Mouse (Mus musculus) bone marrow, adult 2 months (tissue): ENCODE results near the gene Cstb. TPM values are rescaled to one million over a fixed set of nuclear protein-coding genes. Genes with fewer than 3 reads are reported as not detected.

Experiments
- H3K27ac ChIP-seq: fragments of 200-500 bp; 2 replicates; pipeline ENCODE4 v1.5.1; 2012; ENCODE audit warnings: low read depth, mild to moderate bottlenecking, control low read depth, inconsistent platforms, low read length; ENCODE audit not compliant: control insufficient read depth, poor library complexity, insufficient read depth
- H3K4me1 ChIP-seq: fragments of 200-500 bp; 2 replicates; pipeline ENCODE4 v1.6.1; 2011; ENCODE audit warnings: low read length; ENCODE audit not compliant: control insufficient read depth, insufficient read depth
- H3K4me3 ChIP-seq: fragments of 200-500 bp; replicated peaks from 2 replicates; pipeline ENCODE3; 2011; ENCODE audit warnings: mild to moderate bottlenecking, low read depth, low read length, control low read depth; ENCODE audit not compliant: control insufficient read depth
- CTCF ChIP-seq: fragments of 200-500 bp; IDR thresholded peaks from 2 replicates; pipeline ENCODE4 v1.5.1; 2011; ENCODE audit warnings: low read length, control low read depth; ENCODE audit not compliant: control insufficient read depth, insufficient read depth
- POLR2A ChIP-seq: fragments of 200-500 bp; IDR thresholded peaks from 2 replicates; pipeline ENCODE4 v1.6.1; 2011; ENCODE audit warnings: low read depth, mild to moderate bottlenecking, control low read depth, low read length, borderline replicate concordance; ENCODE audit not compliant: control insufficient read depth
- WGBS: fragments of 180-500 bp; shearing (Covaris S2); methylation state at CpG from one replicate; pipeline ENCODE4 v1.1.7; 2018; 5-methylcytosine and 5-hydroxymethylcytosine counted together
- polyA plus RNA-seq: library from polyadenylated mRNA; stranded (reverse); fragments of >200 nt; gene quantifications from 2 replicates; pipeline ENCODE4 v1.2.4, GENCODE M21; 2011; ENCODE audit warnings: low replicate concordance; ENCODE audit not compliant: missing spikeins, insufficient read depth, insufficient read length

The Cstb gene
- polyA plus RNA-seq, 1 experiment, result 77.8 TPM

DNA sequence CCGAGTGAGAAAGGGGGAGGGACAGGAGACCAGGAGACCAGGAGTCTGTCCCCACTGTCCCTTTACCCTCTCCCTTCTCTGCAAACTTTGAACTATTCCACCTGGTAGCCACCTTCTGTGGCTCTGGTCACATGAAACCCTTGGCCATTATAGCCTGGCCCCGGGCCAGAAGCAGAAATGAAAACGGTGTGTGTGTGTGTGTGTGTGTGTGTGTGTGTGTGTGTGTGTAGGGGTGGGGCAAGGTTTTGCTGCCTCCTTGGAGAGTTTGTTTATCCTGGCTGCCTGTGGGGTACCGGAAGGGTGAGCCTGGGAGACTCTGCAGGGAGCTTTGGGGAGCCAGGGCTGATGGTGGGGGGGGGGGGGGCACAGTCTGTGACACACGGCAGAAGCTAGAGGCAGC is 35.0 kb downstream of the Cstb start:
- Histone ChIP-seq H3K4me3 (no peak overlapping the region), H3K27ac (no peak overlapping the region), H3K4me1 (peaks cover 3% of the 10 kb centered on the region; the same call in 1 of the 2 replicates)
- WGBS, result 49% methylated on average over 5 of the region's 5 CpGs
- TF ChIP-seq CTCF (no peak), POLR2A (no peak)

GRCm38 (mm10) chr10:78461767-78462166 is 36.3 kb downstream of the Cstb start:
- Histone ChIP-seq H3K4me1 (peaks cover 3% of the 10 kb centered on the region; the same call in 1 of the 2 replicates), H3K4me3 (no peak overlapping the region), H3K27ac (no peak overlapping the region)
- peak; percentile 42; the same call in 1 of the 2 replicates for TF ChIP-seq CTCF
- no peak for TF ChIP-seq POLR2A
- 71% methylated on average over 4 of the region's 4 CpGs for WGBS

GRCm38 (mm10) chr10:78462945-78463768 is 37.7 kb downstream of the Cstb start:
- no peak overlapping the region for H3K4me3 ChIP-seq
- TF ChIP-seq POLR2A (no peak), CTCF (no peak)
- 72% methylated on average over 8 of the region's 8 CpGs for WGBS
- no peak overlapping the region for H3K27ac ChIP-seq
- H3K4me1 ChIP-seq, result peaks cover 1% of the 10 kb centered on the region; the same call in 1 of the 2 replicates

GRCm38 (mm10) chr10:78463769-78464167 is 38.3 kb downstream of the Cstb start:
- Histone ChIP-seq H3K4me1 (peaks cover 1% of the 10 kb centered on the region; the same call in 1 of the 2 replicates), H3K27ac (no peak overlapping the region), H3K4me3 (no peak overlapping the region)
- TF ChIP-seq CTCF (no peak), POLR2A (no peak)
- 67% methylated on average over 3 of the region's 3 CpGs for WGBS

GRCm38 (mm10) chr10:78464201-78464791 is 38.8 kb downstream of the Cstb start:
- TF ChIP-seq CTCF (no peak), POLR2A (no peak)
- Histone ChIP-seq H3K27ac (peak overlapping the region; percentile 52; the same call in 1 of the 2 replicates), H3K4me1 (peaks cover 1% of the 10 kb centered on the region; the same call in 1 of the 2 replicates), H3K4me3 (peak overlapping the region; percentile 83)
- 2% methylated on average over 32 of the region's 32 CpGs for WGBS

DNA sequence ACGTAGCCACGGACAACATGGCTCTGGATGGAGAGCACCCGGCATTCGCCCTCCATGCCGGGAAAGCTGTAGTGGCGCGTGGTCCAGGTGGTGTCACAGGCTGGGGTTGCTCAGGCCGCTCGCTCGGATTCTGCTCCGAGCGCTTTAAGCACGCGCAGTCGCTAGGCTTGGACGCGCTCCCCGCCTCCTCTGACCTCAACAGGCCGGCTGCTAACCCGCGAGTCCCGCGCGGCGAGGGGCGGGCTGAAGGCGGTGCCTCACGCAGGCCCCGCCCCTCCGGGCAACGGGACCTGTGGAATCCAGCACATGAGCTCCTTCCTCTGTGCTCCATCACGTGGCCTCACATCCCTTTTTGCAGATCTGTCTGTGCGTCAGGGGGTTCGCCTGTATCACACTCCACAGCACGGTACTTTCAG is 39.3 kb downstream of the Cstb start, which contains the start of gene Pdxk:
Pdxk (minus strand) TSS at position 184 of the 416 bp plus-strand sequence.
- peak within 1 kb of the TSS; percentile 77 for H3K27ac ChIP-seq
- peaks cover 1% of the 10 kb centered on the region; the same call in 1 of the 2 replicates for H3K4me1 ChIP-seq
- TF ChIP-seq POLR2A (peak; percentile 15; the same call in 1 of the 2 replicates), CTCF (0 out of 2 replicates have a peak, but pooled peaks have one; percentile 2)
- WGBS, result under 1% methylated on average over 35 of the region's 35 CpGs
- H3K4me3 ChIP-seq, result peak within 1 kb of the TSS; percentile 83

- Histone ChIP-seq H3K4me3 (no peak overlapping the region), H3K4me1 (peaks cover 1% of the 10 kb centered on the region; the same call in 1 of the 2 replicates), H3K27ac (peak overlapping the region; percentile 77)
- TF ChIP-seq POLR2A (no peak), CTCF (no peak)
- WGBS, result 6% methylated on average over 3 of the region's 3 CpGs
Observed at GRCm38 (mm10) chr10:78465472-78465871, 40.0 kb downstream of the Cstb start.

- H3K4me1 ChIP-seq, result peaks cover 1% of the 10 kb centered on the region; the same call in 1 of the 2 replicates
- H3K4me3 ChIP-seq, result no peak overlapping the region
- TF ChIP-seq POLR2A (no peak), CTCF (no peak)
- H3K27ac ChIP-seq, result no peak overlapping the region
- 72% methylated on average over 9 of the region's 9 CpGs for WGBS
Observed at GRCm38 (mm10) chr10:78466647-78467046, 41.2 kb downstream of the Cstb start.
